Mouse (Mus musculus) naive thymus-derived CD4-positive, alpha-beta T cell, adult 2 months (primary cell): ENCODE data around the gene Ddx58.

Experiments
- DNase-seq: peaks from one replicate; pipeline ENCODE4 v3.0.0-alpha.2; 2011; ENCODE audit warnings: low read depth

Ddx58 gene

GRCm38 (mm10) chr4:40182651-40183320, 56.8 kb downstream of the Ddx58 start:
- DNase-seq: peak; percentile 77

- DNase-seq: no peak
These were observed 57.9 kb downstream of the Ddx58 start for GRCm38 (mm10) chr4:40181681-40182080.

GRCm38 (mm10) chr4:40180046-40180445, 59.6 kb downstream of the Ddx58 start:
- DNase-seq: no peak

GRCm38 (mm10) chr4:40178584-40178983, 61.0 kb downstream of the Ddx58 start:
- DNase-seq: no peak

GRCm38 (mm10) chr4:40174321-40174720, 65.3 kb downstream of the Ddx58 start:
- no peak for DNase-seq

- peak; percentile 24 for DNase-seq
These were observed 67.3 kb downstream of the Ddx58 start for GRCm38 (mm10) chr4:40172336-40172735.

GRCm38 (mm10) chr4:40171477-40171876, 68.2 kb downstream of the Ddx58 start:
- DNase-seq: no peak

GRCm38 (mm10) chr4:40163646-40164045, 76.0 kb downstream of the Ddx58 start:
- DNase-seq: peak; percentile 25

GRCm38 (mm10) chr4:40160591-40161434, 78.8 kb downstream of the Ddx58 start:
- DNase-seq: no peak

GRCm38 (mm10) chr4:40158224-40158540, 81.4 kb downstream of the Ddx58 start:
- DNase-seq: no peak

- DNase-seq: no peak
These were observed 82.0 kb downstream of the Ddx58 start for GRCm38 (mm10) chr4:40157500-40158223.

GRCm38 (mm10) chr4:40156582-40157499, 82.8 kb downstream of the Ddx58 start:
- no peak for DNase-seq

- no peak for DNase-seq
These were observed 83.5 kb downstream of the Ddx58 start for GRCm38 (mm10) chr4:40156153-40156552.

- no peak for DNase-seq
These were observed 84.1 kb downstream of the Ddx58 start for GRCm38 (mm10) chr4:40155467-40155999.

GRCm38 (mm10) chr4:40154751-40155150, 84.9 kb downstream of the Ddx58 start:
- no peak for DNase-seq
